Mouse (Mus musculus) midbrain, embryonic 10.5 days (tissue): ENCODE data around the gene Olfr820. TPM values are rescaled to one million over a fixed set of nuclear protein-coding genes. Genes with fewer than 3 reads are reported as not detected.
"Not testable (repeated sequence)": the region's sequence is repeated elsewhere in the genome, so short reads cannot be mapped to it uniquely, and the experiment has no call there.

Experiments used
- DNase-seq: peaks from one replicate; pipeline ENCODE4 v3.0.0-alpha.2; 2017; ENCODE audit warnings: low spot score
- H3K27ac ChIP-seq: fragments of 300-500 bp; sonication (generic); replicated peaks from 2 replicates; pipeline ENCODE4 v1.5.1; 2016; ENCODE audit warnings: mild to moderate bottlenecking
- H3K27me3 ChIP-seq: fragments of 300-500 bp; sonication (generic); 2 replicates; pipeline ENCODE4 v1.6.1; 2016; ENCODE audit warnings: low read depth, mild to moderate bottlenecking; ENCODE audit not compliant: poor library complexity, severe bottlenecking
- H3K36me3 ChIP-seq: fragments of 300-500 bp; sonication (generic); 2 replicates; pipeline ENCODE4 v1.6.1; 2016; ENCODE audit warnings: mild to moderate bottlenecking, moderate library complexity
- H3K4me1 ChIP-seq: fragments of 300-500 bp; sonication (generic); 2 replicates; pipeline ENCODE4 v1.6.1; 2016
- H3K4me3 ChIP-seq: fragments of 300-500 bp; sonication (generic); 2 replicates; pipeline ENCODE4 v1.5.1; 2016; ENCODE audit warnings: mild to moderate bottlenecking, moderate library complexity
- H3K9me3 ChIP-seq: fragments of 300-500 bp; sonication (generic); replicated peaks from 2 replicates; pipeline ENCODE4 v1.6.1; 2016; ENCODE audit warnings: mild to moderate bottlenecking
- WGBS: fragments of 180-500 bp; shearing (Covaris S2); methylation state at CpG from one replicate; pipeline ENCODE4 v1.1.7; 2016; 5-methylcytosine and 5-hydroxymethylcytosine counted together
- polyA plus RNA-seq: library from polyadenylated mRNA; unstranded; fragments of >200 nt; fragmentation: Nextera tagmentation; extraction: Ambion mirVana; gene quantifications from 2 replicates; pipeline ENCODE4 v1.2.1, GENCODE M21; 2016

The Olfr820 gene
- polyA plus RNA-seq, result not detected in 2 replicates

DNA sequence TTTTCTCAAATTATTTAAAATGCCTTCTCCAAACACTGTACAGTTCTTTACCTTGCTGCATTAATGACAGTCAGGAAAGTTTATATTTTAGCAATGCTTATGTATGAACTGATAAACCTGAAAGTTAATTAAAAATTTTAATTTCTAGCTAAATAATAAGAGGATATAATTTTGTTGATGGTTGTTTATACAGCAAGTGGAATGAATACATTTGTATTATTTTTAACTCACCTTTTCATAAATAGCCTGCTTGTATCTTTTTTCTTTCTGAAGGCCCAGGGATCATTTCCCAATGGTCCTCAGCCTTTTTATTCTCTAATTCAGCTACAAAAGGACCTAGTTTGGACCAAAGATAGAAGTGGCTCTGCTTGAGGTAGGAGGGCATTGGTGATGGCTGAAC is at the start of gene Olfr820:
Olfr820 (plus strand) TSS at position 301 of the 400 bp plus-strand sequence.
- Histone ChIP-seq H3K4me3 (no peak within 1 kb of the TSS), H3K9me3 (no peaks in the 10 kb centered on the region), H3K4me1 (no peaks in the 10 kb centered on the region), H3K27ac (no peak within 1 kb of the TSS), H3K36me3 (no peaks in the 10 kb centered on the region), H3K27me3 (no peaks in the 10 kb centered on the region)
- DNase-seq, result no peak

DNA sequence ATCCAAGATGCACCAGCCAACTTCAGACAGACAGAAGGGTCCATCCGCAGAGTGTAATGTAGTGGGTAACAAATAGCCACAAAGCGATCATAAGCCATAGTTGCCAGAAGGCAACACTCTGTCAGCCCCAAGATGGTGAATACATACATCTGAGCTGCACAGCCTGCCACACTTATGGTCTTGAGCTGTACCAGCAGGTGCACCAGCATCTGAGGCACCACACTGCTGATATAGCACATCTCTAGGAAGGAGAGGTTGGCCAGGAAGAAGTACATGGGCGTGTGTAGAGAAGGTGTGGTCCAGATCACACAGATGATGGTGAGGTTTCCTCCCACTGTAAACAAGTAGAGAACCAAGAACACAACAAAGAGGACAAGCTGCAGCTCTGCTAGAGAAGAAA is 46.2 kb upstream of the Olfr820 start:
- H3K4me3 ChIP-seq, DNase-seq: not testable (repeated sequence)
- WGBS, result 93% methylated on average over 2 of the region's 3 CpGs

GRCm38 (mm10) chr10:129967166-129967565 is 45.3 kb upstream of the Olfr820 start, which contains the start of gene Olfr819:
Olfr819 (minus strand) TSS chr10:129967266.
- 80% methylated on average over 2 of the region's 2 CpGs for WGBS
- H3K9me3 ChIP-seq, H3K4me3 ChIP-seq, H3K4me1 ChIP-seq, H3K27ac ChIP-seq, DNase-seq, H3K27me3 ChIP-seq, H3K36me3 ChIP-seq: not testable (repeated sequence)

More for the DNA sequence above, 46.2 kb upstream of the Olfr820 start:
- not testable (repeated sequence) for H3K36me3 ChIP-seq, H3K27me3 ChIP-seq, H3K27ac ChIP-seq, H3K9me3 ChIP-seq, H3K4me1 ChIP-seq

GRCm38 (mm10) chr10:129972994-129973393 is 39.4 kb upstream of the Olfr820 start:
- H3K9me3 ChIP-seq, H3K4me3 ChIP-seq, H3K4me1 ChIP-seq, H3K36me3 ChIP-seq, H3K27me3 ChIP-seq, H3K27ac ChIP-seq, DNase-seq: not testable (repeated sequence)
- no CpG with 5 or more reads among the region's 3 CpGs for WGBS

DNA sequence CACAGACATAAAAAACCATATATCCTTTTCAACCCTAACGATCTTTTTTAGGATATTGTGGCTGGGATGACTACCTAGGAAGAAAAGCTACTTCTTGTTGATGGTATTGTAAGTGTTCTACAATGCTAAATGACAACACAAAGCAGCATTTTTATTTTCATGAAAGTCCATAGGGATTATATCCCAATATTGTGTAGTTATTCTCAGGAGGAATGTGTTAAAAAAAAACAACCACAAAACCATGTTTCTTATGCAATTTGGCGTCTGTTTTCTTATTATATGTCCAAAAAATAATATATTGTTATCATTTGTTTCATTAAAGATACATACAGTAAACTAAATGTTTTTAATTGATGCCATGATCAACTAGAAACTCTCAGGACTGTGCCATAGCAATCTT is 36.4 kb upstream of the Olfr820 start, which contains the start of gene Olfr247:
Olfr247 (minus strand) TSS at position 101 of the 400 bp plus-strand sequence.
- H3K27ac ChIP-seq, H3K4me1 ChIP-seq, H3K27me3 ChIP-seq, H3K36me3 ChIP-seq, H3K4me3 ChIP-seq, H3K9me3 ChIP-seq, DNase-seq: not testable (repeated sequence)
- WGBS, result no CpG with 5 or more reads among the region's 2 CpGs

DNA sequence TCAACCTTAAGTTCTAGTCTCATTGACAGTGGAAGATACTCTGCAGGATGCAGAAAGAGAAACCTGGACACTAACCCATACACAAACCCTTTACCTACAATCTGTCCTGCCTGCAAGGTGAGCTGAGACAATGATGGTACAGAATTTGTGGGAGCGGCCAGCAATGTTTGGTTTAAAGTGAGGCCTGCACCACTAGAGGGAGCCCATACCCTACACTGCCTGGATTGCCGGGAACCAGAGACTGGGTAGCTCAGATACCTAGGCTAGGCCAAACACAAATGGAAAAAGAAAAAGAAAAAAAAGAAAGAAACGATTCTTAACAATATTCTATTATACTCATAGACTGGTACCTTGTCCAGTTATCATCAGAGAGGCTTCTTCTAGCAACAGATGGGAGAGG is 30.6 kb upstream of the Olfr820 start:
- not testable (repeated sequence) for H3K4me3 ChIP-seq, H3K4me1 ChIP-seq, H3K9me3 ChIP-seq, H3K27me3 ChIP-seq, DNase-seq, H3K27ac ChIP-seq, H3K36me3 ChIP-seq
- no CpG with 5 or more reads among the region's 3 CpGs for WGBS

DNA sequence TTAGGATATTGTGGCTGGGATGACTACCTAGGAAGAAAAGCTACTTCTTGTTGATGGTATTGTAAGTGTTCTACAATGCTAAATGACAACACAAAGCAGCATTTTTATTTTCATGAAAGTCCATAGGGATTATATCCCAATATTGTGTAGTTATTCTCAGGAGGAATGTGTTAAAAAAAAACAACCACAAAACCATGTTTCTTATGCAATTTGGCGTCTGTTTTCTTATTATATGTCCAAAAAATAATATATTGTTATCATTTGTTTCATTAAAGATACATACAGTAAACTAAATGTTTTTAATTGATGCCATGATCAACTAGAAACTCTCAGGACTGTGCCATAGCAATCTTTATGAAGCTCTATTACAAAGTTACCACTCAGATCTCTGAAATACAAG is 27.5 kb upstream of the Olfr820 start, which contains the start of gene Gm10310:
Gm10310 (minus strand) TSS at position 101 of the 400 bp plus-strand sequence.
- not testable (repeated sequence) for H3K36me3 ChIP-seq, H3K9me3 ChIP-seq, H3K27ac ChIP-seq, H3K27me3 ChIP-seq, DNase-seq, H3K4me3 ChIP-seq, H3K4me1 ChIP-seq
- WGBS, result no CpG with 5 or more reads among the region's 1 CpGs

- DNase-seq, H3K27me3 ChIP-seq, H3K36me3 ChIP-seq, H3K27ac ChIP-seq, H3K4me1 ChIP-seq, H3K4me3 ChIP-seq, H3K9me3 ChIP-seq: not testable (repeated sequence)
- 91% methylated on average over 4 of the region's 4 CpGs for WGBS
Observed at GRCm38 (mm10) chr10:130004104-130004503, 8.3 kb upstream of the Olfr820 start.

- not testable (repeated sequence) for H3K4me3 ChIP-seq, H3K36me3 ChIP-seq, H3K4me1 ChIP-seq, H3K27ac ChIP-seq, H3K27me3 ChIP-seq, DNase-seq, H3K9me3 ChIP-seq
- WGBS, result 85% methylated on average over 4 of the region's 4 CpGs
Observed at GRCm38 (mm10) chr10:130005366-130005765, 7.1 kb upstream of the Olfr820 start.

- H3K36me3 ChIP-seq, result no peaks in the 10 kb centered on the region
- DNase-seq, result no peak
- no peaks in the 10 kb centered on the region for H3K27me3 ChIP-seq
- H3K4me3 ChIP-seq, result no peak within 1 kb of the TSS
- H3K9me3 ChIP-seq, result no peaks in the 10 kb centered on the region
- H3K27ac ChIP-seq, result no peak within 1 kb of the TSS
- H3K4me1 ChIP-seq, result no peaks in the 10 kb centered on the region
Observed at GRCm38 (mm10) chr10:130030048-130030447, 17.6 kb downstream of the Olfr820 start, which contains the start of gene Olfr821. Olfr821 (plus strand) TSS chr10:130030348.

DNA sequence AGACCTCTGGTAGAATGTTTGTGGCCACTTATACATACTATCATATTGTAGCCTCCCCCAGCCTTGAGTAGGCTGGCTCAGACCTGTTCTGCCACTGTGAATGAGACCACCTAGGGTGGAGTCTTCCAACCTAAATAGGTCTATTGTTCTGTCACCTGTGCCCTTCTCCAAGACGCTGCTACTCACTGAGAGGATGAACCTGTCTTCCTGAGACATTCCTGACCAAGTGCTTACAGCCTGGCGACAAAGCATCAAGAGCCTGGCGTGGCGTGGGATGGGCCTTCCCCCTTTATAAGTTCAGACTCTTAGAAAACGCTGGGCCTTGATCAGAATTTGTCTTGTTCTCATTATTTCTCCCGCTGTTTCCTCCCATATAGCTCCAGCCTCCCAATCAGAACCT is 24.7 kb downstream of the Olfr820 start:
- Histone ChIP-seq H3K36me3 (no peaks in the 10 kb centered on the region), H3K27ac (no peak overlapping the region), H3K4me1 (no peaks in the 10 kb centered on the region), H3K27me3 (no peaks in the 10 kb centered on the region), H3K4me3 (no peak overlapping the region), H3K9me3 (no peaks in the 10 kb centered on the region)
- DNase-seq, result no peak
- 66% methylated on average over 6 of the region's 6 CpGs for WGBS

Other genes starting within 250 kb of the Olfr820 start
- not detected in 2 replicates for gene Olfr808, start 247.1 kb upstream of the Olfr820 start, polyA plus RNA-seq
- not detected in 2 replicates for gene Olfr809, start 238.0 kb upstream of the Olfr820 start, polyA plus RNA-seq
- not detected in 2 replicates for gene Olfr810, start 217.7 kb upstream of the Olfr820 start, polyA plus RNA-seq
- not detected in 2 replicates for gene Olfr811, start 208.2 kb upstream of the Olfr820 start, polyA plus RNA-seq
- not detected in 2 replicates for gene Olfr812, start 166.5 kb upstream of the Olfr820 start, polyA plus RNA-seq
- not detected in 2 replicates for gene Olfr813, start 157.3 kb upstream of the Olfr820 start, polyA plus RNA-seq
- gene Olfr814, start 132.8 kb upstream of the Olfr820 start, polyA plus RNA-seq, result not detected in 2 replicates
- not detected in 2 replicates for gene Olfr815, start 106.8 kb upstream of the Olfr820 start, polyA plus RNA-seq
- gene Olfr816, start 97.0 kb upstream of the Olfr820 start, polyA plus RNA-seq, result not detected in 2 replicates
- gene Olfr818, start 63.5 kb upstream of the Olfr820 start, polyA plus RNA-seq, result not detected in 2 replicates
- not detected in 2 replicates for gene Olfr819, start 45.4 kb upstream of the Olfr820 start, polyA plus RNA-seq
- not detected in 2 replicates for gene Olfr247, start 36.5 kb upstream of the Olfr820 start, polyA plus RNA-seq
- not detected in 2 replicates for gene Gm10310, start 27.6 kb upstream of the Olfr820 start, polyA plus RNA-seq
- not detected in 2 replicates for gene Olfr821, start 17.7 kb downstream of the Olfr820 start, polyA plus RNA-seq
- gene Olfr822, start 58.6 kb downstream of the Olfr820 start, polyA plus RNA-seq, result not detected in 2 replicates
- gene Olfr823, start 102.8 kb downstream of the Olfr820 start, polyA plus RNA-seq, result not detected in 2 replicates
- gene Olfr824, start 117.4 kb downstream of the Olfr820 start, polyA plus RNA-seq, result not detected in 2 replicates
- gene Olfr825, start 154.1 kb downstream of the Olfr820 start, polyA plus RNA-seq, result not detected in 2 replicates
- not detected in 2 replicates for gene Olfr826, start 171.6 kb downstream of the Olfr820 start, polyA plus RNA-seq
- not detected in 2 replicates for gene Olfr827, start 201.8 kb downstream of the Olfr820 start, polyA plus RNA-seq